Mouse (Mus musculus) forelimb bud, embryonic 11.5 days (tissue): Measurements from ENCODE around the gene Gm20388.
"Not testable (repeated sequence)": the region's sequence is repeated elsewhere in the genome, so short reads cannot be mapped to it uniquely, and the experiment has no call there.

ENCODE experiments used
- DNase-seq: peaks from one replicate; pipeline ENCODE4 v3.0.0-alpha.2; 2012; ENCODE audit warnings: low read depth, low spot score

Gm20388 gene

DNA sequence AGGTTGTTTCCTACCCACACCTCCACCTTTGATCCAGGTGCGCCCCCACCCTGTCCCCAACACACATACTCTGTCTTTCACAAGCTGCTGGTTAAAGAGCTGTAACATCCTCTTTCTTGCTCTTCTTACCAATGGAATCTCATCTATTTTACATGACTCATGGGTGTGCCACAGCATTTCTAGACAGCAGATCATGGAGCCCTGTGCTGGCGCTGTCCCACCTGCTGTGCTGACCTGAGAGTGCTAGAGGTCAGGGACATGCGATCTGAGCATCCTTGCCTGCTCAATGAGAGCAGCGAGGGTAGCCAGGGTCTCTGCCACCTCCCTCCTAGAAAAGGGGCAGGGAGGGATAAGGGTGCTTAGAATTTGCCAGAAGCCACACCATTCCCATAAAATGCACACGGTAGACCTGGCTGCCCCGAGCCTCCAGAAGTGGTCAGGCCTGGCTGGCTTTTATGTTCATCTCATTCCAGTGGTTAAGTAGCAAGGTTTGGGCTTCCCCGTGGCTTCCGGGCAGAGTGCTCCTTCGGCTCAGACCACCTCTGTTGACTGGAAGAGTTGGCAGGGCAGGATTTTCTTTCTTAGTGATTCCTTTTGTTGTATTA, 3594.1 kb downstream of the Gm20388 start:
- DNase-seq = no peak

DNA sequence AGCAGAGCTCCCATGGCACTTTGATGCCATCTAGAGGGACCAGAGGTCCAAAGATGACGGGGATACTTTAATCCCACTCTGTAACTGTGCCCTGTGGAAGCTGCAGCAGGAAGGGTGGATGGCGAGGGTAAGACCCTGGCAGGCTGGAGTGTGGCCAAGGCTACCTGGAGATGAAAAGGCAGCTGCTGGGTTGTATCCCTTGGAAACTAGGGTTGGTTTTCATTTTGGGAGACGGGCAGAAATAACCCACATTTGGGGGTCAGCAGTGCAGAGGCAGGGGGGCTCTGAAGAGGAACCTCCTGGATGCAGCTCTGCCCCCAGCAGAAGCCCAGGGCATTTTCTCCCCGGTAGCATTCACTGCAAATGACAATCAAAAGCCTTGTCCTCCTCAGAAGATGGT, 3594.6 kb downstream of the Gm20388 start:
- DNase-seq = no peak

DNA sequence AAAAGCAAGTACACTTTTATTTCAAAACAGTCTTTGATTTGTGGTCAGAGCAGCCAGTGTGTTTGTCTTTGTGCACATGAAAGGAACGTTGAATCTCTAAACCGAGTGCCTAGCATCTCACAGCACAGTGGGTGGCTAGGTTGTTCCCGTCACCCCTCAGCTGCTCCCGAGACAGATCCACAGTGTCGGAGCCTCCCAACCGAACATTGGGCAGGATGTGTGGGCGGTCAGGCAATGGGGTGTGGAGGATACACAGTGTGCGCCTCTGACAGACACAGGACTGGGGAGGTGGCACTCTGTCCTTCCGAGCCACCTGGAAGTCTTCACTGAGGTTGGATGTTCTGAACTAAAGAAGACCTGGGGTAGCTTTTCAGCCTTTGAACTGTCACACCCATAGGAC, 3595.1 kb downstream of the Gm20388 start:
- no peak for DNase-seq

DNA sequence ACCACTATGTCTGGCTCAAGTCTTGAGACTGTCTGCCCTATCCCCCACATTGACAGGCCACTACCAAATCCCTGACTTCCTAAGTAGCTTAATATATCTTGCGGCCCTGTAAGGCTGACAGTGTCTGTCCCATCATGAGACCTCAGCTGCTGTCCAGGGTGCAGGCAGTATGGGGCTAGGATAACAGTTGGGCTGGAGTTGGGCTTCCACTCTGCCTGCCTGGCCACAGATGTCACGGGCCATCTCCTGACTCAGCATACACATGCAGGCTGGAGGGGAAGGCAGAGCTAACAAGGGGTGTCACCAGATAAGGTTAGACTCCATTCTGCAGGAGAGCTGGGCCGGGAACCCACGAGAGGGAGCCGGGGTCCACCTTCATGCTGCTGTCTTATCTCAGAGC, 3596.5 kb downstream of the Gm20388 start:
- DNase-seq = no peak

DNA sequence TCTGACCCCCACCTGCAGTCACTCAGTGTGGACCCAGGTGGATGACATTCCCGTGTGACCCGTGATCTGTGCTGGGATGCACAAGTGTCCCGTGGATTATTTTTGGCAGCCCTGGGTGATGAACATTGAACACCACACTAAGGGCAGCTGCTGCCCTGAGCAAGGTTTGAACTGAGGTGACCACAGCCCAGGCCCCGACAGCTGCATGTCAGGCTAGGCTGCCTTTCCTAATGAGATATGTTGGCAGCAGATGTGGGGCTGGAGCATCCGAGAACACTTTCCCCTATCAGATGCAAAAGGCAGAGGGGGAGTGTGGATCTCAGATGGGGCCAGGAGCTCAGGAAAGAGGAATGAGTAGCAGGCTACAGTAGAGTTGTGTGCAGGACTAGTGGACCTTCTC, 3600.2 kb downstream of the Gm20388 start:
- no peak for DNase-seq

DNA sequence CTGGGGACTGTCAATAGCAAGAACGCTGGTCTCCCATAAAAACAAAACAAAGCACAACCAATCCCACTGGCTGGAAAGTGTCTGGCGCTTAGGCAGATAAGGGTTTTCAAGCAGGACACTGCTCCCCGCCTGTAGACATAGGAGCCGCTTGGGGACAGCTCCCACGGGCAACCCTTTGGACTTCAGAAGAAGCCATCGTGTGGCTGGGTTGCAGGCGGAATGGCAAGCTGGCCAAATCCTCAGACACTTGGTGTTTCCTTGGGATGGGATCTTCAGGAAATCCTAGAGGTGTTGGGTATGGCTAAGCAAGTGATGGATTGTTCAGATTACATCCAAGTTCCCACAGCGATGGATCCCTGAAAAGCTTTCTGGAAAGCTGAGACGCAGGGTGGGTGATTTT, 3603.5 kb downstream of the Gm20388 start:
- no peak for DNase-seq

DNA sequence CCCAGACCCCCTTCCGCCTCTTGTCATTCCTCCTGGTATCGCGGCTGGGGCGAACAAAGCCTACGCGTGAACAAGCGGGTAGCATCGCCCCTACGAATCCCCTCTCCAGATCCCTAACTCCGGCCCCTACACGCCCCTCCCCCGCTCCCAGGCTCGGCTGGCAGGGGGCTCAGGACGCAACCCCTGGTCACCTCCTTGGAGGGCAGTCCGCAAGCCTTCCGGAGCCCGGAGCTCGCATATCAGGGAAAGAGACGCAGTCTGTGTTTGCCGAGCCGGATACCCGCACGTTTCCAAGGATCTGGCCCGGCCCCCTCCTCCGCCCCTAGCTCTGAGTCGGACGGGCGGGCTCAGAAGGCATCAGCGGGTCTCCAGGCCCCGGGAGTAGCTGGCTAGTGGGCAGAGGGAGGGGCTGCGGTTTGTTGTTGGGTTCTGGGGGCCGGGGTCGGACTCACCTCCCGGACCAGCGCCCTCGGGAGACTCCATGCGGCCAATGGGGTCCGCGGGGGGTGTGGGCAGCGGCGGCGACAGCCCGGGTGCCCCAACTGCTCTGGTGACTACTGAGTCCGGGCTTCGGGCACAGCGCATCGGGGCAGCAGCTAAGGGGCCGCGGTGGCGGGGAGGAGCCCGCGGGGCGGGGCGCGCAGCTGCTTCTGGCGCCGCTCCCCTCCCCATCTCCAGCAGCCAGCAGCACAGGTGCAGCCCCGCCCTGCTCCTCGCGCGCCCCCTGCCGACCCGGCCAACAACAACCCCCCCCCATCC, 3604.3 kb downstream of the Gm20388 start, which contains the start of gene Dbndd1:
Gene Dbndd1, minus strand, starts transcription at position 683 of the 759 bp plus-strand sequence.
- DNase-seq = peak; percentile 56

DNA sequence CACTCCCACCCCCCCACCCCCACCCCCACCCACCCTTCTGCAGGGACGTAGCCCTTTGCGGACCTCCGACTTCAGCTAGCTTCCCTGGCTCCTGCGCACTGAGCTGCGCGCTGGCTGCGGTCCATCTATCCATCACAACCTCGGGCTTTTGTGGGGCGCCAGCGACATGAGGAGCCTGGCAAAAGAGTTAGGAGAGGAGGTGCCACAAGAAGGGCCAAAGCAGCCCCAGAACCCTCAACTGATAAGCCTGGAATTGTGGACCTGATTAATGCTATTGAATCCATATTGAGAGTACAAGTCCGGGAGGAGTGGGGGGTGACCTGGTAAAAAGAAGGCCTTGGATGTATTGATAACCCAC, 3604.9 kb downstream of the Gm20388 start:
- peak; percentile 20 for DNase-seq

DNA sequence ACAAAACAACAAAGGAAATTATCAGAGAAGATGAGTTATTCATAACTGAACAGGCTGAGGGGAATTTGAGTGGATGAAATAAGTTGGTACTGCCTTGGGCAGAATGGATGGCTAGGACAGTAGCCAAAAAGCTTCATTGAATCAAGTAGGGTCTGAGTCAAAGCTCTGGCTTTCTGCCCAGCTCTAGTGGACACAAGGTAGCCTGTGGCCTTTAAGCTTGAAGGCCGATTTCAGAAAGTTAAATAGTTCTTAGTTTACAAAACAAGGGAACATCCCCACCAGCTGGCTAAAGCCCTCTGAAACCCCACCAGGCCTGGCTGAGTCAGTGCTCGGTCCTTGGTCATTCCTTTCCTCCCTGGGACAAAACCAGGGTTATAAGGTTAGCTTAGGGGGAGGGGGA, 3606.0 kb downstream of the Gm20388 start:
- DNase-seq = no peak

DNA sequence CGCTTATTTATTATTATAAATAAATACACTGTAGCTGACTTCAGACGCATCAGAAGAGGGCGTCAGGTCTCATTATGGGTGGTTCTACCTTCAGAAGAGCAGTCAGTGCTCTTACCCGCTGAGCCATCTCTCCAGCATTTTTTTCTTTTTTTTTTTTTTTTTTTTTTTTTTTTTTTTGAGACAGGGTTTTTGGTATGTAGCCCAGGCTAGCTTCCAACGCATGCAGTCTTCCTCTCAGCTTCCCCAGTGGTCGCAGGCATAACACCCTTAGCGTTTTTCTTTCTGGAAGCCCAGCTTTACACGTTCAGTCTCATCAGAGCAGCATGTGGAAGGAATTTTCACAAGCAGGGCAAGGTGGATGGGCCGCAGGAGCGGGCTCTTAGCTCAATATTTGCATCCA, 3607.5 kb downstream of the Gm20388 start:
- no peak for DNase-seq

DNA sequence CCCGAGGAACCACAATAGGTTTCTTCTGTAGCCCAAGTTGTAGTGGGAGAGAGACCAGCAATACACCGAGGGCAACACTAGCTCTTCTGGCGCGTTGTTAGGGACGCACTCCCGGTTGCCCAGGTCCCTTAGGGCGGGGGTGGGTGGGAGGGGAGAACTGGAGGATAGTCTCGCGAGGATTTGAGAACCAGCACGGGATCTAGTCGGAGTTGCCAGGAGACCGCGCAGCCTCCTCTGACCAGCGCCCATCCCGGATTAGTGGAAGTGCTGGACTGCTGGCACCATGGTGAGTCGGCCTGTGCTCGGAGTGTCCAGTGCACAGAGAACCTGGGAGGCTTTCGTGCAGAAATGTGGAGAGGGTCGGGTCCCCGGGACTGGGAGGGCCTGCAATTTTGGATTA, 3608.0 kb downstream of the Gm20388 start, which contains the start of gene Gas8:
Gene Gas8, plus strand, starts transcription at position 168 of the 400 bp plus-strand sequence.
- peak; percentile 95 for DNase-seq

DNA sequence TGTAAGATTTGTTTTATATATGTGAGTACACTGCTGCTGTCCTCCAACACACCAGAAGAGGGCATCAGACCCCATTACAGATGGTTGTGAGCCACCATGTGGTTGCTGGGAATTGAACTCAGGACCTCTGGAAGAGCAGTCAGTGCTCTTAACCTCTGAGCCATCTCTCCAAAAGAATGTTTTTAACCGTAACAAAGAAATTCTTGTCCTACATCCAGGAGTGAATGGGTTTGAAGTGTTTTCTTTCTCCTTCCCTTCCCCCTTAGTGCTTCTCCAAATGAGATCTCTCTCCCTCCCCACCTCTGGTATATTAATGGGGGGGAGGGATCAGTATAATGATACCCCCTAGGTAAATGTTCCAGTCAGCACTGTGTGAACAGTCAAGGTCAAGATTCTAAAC, 3609.4 kb downstream of the Gm20388 start:
- DNase-seq = not testable (repeated sequence)

DNA sequence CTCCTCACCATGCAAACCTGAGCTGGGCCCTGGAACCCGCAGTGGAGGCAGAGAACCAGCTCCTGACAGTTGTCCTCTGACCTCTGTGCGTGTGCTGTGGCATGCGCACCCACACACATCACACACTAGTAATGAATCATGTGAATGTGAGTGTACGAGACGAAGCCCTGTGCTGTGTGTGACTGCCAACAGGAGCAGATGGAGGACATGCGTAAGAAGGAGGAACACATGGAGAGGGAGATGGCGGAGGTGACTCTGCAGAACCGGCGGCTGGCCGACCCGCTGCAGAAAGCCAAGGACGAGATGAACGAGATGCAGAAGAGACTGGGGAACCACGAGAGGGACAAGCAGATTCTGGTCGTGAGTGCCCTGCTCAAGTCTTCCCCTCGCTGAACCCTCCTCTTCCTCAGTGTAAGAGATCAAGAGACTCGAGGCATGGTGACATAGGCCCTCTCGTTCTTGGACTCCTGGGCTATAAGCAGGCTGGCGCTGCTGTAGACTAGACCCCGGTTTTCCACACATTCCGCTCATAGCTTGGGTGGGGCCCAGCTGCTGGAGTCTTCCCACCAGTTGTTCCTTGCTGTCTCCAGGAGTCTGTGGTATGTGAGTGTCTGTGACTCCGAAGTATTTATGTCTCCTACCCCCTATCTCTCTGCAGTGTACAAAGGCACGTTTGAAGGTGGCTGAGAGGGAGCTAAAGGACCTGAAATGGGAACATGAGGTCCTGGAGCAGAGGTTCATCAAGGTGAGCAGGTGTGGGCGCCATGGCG, 3617.3 kb downstream of the Gm20388 start:
- no peak for DNase-seq

DNA sequence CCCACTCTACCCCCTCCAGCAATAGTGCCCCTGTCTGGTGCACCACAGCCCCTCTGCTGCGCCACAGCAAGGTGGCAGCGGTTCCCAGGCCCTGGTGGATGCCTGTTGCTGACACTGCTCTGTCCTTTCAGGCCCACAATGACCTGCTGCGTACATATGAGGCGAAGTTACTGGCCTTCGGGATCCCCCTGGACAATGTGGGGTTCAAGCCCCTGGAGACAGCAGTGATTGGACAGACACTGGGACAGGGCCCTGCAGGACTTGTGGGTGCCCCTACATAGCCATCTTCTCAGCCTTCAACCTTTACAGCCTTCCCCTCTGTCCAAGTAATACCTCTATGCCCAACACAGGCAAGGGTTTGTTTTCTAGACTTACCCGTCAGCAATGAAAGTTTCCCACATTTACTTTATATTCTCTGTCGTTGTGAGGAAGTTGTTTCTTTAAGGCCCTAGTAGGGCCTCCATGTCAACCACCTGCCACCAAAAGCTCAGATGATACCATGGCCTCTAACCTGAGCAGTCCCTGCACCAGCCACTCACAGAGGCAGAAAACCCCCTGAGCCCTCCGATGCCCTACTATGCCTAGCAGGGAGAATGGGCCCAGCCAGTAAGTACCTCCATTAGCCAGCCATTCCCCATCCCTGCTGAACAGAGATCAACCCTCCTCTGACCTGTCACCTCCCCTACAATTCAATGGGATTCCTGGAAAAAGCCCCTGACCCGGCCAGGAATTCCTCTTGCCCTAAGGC, 3625.8 kb downstream of the Gm20388 start:
- DNase-seq = no peak

DNA sequence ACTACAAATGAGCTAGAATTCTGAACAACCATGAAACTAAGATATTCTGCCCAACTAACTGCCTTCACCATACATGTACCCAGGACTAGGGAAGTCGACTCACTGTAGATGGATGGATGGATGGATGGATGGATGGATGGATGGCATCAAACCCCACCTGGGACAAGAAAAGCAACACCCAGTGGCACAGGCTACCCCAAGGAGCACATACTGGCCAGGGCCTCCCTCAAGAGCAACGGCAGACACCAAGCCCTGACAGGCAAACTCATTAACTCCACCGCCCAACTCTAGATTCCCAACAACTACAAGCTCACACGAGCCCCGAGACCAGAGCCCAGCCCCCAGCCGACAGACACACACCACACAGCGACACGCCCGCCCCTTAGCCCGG, 3626.3 kb downstream of the Gm20388 start:
- no peak for DNase-seq

DNA sequence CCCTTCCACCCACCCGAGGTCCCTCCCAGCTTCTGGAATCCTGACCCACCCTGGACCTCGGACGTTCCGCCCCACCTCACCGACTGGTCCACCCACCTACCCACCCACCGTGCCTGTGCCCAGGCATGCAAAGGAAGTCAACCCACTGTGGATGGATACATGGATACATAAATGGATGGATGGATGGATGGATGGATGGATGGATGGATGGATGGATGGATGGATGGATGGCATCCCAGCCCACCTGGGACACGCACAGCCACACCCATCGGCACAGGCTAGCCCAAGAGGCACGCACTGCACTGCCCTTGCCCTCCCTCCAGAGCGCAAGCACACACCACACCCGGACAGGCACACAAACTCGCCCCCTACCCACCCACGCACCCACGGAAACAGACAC, 3627.0 kb downstream of the Gm20388 start:
- DNase-seq = not testable (repeated sequence)

DNA sequence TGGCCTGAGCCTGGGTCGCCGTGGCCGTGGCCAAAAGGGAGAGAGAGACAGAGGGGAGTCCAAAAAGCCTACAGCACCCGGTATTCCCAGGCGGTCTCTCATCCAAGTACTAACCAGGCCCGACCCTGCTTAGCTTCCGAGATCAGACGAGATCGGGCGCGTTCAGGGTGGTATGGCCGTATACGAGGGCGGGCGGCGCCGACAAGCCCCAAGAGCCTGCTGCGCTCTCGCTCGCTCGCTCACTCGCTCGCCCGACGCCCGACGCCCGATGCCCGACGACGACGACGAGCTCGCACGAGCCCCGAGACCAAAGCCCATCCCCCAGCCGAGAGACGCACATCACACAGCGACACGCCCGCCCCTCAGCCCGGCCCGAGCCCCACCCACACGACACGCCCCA, 3653.6 kb downstream of the Gm20388 start:
- not testable (repeated sequence) for DNase-seq

DNA sequence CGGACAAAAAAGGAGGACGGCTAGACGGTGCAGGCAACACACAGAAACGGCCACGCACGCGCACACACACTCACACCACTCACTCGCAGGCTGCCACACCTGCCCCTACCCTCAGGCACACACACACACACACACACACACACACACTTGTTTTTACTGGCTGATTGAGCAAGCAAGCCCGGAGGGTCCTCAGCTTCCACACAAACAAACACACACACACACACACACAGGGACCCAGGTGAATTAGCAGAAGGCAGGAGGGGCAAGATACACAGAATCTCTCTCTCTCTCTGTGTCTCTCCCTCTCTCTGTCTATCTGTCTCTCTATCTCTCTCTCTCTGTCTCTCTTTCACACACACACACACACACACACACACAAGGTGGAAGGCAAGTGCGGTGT, 3664.7 kb downstream of the Gm20388 start:
- not testable (repeated sequence) for DNase-seq

DNA sequence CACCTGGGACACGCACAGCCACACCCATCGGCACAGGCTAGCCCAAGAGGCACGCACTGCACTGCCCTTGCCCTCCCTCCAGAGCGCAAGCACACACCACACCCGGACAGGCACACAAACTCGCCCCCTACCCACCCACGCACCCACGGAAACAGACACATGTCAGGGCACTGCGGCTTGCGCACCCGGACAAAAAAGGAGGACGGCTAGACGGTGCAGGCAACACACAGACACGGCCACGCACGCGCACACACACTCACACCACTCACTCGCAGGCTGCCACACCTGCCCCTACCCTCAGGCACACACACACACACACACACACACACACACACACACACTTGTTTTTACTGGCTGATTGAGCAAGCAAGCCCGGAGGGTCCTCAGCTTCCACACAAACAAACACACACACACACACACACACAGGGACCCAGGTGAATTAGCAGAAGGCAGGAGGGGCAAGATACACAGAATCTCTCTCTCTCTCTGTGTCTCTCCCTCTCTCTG, 3690.1 kb downstream of the Gm20388 start:
- DNase-seq = not testable (repeated sequence)

DNA sequence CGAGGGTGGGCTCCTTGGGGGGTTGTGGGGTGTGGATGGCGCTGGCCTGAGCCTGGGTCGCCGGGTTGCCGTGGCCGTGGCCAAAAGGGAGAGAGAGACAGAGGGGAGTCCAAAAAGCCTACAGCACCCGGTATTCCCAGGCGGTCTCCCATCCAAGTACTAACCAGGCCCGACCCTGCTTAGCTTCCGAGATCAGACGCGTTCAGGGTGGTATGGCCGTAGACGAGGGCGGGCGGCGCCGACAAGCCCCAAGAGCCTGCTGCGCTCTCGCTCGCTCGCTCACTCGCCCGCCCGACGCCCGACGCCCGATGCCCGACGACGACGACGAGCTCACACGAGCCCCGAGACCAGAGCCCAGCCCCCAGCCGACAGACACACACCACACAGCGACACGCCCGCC, 3690.8 kb downstream of the Gm20388 start:
- DNase-seq = not testable (repeated sequence)

DNA sequence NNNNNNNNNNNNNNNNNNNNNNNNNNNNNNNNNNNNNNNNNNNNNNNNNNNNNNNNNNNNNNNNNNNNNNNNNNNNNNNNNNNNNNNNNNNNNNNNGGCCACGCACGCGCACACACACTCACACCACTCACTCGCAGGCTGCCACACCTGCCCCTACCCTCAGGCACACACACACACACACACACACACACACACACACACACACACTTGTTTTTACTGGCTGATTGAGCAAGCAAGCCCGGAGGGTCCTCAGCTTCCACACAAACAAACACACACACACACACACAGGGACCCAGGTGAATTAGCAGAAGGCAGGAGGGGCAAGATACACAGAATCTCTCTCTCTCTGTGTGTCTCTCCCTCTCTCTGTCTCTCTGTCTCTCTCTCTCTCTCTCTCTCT, 3702.0 kb downstream of the Gm20388 start:
- DNase-seq = not testable (repeated sequence)

DNA sequence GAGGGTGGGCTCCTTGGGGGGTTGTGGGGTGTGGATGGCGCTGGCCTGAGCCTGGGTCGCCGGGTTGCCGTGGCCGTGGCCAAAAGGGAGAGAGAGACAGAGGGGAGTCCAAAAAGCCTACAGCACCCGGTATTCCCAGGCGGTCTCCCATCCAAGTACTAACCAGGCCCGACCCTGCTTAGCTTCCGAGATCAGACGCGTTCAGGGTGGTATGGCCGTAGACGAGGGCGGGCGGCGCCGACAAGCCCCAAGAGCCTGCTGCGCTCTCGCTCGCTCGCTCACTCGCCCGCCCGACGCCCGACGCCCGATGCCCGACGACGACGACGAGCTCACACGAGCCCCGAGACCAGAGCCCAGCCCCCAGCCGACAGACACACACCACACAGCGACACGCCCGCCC, 3712.9 kb downstream of the Gm20388 start:
- DNase-seq = not testable (repeated sequence)
